Mouse (Mus musculus) cerebellum, adult 8-10 months (tissue): ENCODE results near the gene Vmn2r6.
"Not testable (repeated sequence)": the region's sequence is repeated elsewhere in the genome, so short reads cannot be mapped to it uniquely, and the experiment has no call there.

Source experiments
- DNase-seq: peaks from one replicate; pipeline ENCODE4 v3.0.0; 2022

Gene Vmn2r6

DNA sequence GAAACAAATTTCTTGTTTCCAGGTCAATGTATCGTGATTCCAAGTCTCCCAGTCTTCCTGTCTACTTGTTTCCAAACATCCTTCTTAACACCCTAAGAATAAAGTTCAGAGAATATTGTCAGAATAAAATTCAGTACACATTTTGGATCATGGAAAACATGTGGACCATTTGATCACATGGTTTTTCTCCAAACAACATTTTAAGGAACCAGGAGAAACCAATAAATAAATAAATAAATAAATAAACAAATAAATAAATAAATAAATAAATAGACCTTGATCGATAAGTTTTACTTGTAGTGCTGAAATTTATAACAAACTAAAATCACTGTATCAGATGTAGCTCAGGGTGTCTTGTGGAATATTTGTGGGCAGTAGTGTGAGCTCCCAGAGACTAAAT lies at the start of gene Vmn2r6:
Gene Vmn2r6, minus strand, starts transcription at position 101 of the 400 bp plus-strand sequence.
- not testable (repeated sequence) for DNase-seq

DNA sequence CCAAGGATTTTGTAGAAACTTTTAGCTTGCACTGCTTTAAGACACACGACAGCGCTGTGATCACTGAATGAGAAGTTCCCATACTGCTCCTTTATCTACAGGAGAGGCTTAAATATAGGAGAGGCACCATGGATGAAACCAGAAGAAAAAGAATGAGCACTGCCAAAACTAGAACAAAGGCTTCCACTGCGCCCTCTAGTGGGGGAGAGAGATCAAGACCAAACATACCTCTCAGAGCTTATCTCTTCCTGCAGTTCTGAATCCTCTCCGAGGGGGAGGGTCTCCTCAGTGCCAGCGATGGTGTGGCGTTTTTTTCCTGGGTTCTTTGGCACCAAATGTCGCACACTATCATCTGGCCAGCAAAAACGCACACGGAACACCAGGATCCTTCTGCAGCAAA lies 22.0 kb upstream of the Vmn2r6 start:
- DNase-seq = no peak

DNA sequence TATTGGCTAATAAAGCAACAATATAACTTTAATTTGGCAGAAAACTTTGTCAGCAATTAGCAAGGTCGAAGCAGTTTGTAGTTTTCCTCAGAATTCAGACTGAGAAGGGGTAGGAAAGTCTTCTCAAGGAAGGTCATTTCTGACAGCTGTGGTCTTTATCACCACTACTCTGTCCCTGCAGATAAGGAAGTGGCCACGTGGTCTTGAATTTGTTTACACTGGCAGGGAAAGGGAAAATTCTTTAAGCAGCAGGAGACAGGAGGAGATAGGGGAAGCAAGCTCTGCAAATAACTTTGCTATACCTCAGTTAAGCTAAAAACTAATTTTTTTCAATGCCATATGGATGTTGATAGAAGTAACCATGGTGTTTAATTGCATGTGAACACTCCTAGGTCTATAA lies 3.2 kb upstream of the Vmn2r6 start:
- not testable (repeated sequence) for DNase-seq

DNA sequence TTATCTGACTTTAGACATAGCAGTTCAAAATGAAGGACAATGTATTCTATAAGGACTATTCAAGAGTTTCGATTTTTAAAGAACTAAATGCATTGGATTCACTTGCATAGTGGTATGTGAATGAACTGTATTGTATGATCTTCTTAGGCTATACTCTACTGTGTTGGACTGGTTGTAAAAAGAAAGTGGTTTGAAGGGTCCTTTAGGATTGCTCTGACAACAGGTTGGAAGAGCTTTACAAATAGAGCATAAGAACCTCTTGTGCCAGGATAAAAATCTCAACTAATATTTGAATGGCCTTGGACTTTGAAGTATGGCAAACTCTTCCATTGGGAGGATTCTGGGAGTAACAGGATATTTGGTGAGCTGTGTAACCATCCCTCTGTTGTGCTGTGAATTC lies 42.0 kb downstream of the Vmn2r6 start:
- DNase-seq = not testable (repeated sequence)

DNA sequence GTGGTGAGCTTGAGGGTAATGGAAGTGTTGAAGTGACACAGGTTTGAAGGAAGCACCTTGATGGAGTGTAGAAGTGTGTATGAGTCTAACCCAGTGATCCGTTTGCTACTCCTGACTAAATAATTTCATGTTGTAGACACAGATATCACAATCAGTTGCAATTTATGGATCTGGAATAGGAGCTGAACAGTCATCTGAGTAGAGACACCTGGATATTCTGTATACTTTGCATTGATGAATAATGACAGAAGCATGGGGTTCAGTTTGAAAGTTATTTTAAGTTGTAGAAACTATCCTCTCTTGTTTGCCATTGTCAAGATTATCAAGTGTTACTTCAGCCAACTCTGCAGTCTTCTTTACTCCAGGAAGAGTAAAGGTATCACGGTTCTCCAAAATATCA lies 55.9 kb downstream of the Vmn2r6 start, which contains the start of gene Vmn2r5:
Gene Vmn2r5, minus strand, starts transcription at position 101 of the 400 bp plus-strand sequence.
- DNase-seq = not testable (repeated sequence)
